Mouse (Mus musculus) thymus, adult 2 months (tissue): ENCODE data around the gene Ccdc22.

Experiments
- CTCF ChIP-seq: fragments of 200-500 bp; IDR thresholded peaks from 2 replicates; pipeline ENCODE4 v1.5.1; 2012; ENCODE audit warnings: mild to moderate bottlenecking, control low read depth, low read length, moderate library complexity, borderline replicate concordance; ENCODE audit not compliant: control insufficient read depth, poor library complexity, insufficient read depth; ENCODE audit errors: extremely low read depth
- POLR2A ChIP-seq: fragments of 200-500 bp; IDR thresholded peaks from 2 replicates; pipeline ENCODE4 v1.6.1; 2012; ENCODE audit warnings: mild to moderate bottlenecking, low read length, control low read depth, moderate library complexity; ENCODE audit not compliant: control insufficient read depth, poor library complexity, insufficient read depth; ENCODE audit errors: extremely low read depth

- TF ChIP-seq POLR2A, result peak; percentile 48
- no peak for TF ChIP-seq CTCF
These were observed 43.5 kb upstream of the Ccdc22 start for GRCm38 (mm10) chrX:7648671-7649304.
